Mouse (Mus musculus) intestine, postnatal 0 days (tissue): ENCODE results near the gene Cenpp. TPM values are rescaled to one million over a fixed set of nuclear protein-coding genes. Genes with fewer than 3 reads are reported as not detected.

Experiments used
- ATAC-seq: fragments of 200-750 bp; cut with Nextera tagmentation; 2 replicates; pipeline ENCODE4 v1.8.0; 2017; ENCODE audit warnings: mild to moderate bottlenecking, moderate TSS enrichment, moderate library complexity
- H3K27ac ChIP-seq: fragments of 300-500 bp; sonication (generic); 2 replicates; pipeline ENCODE4 v1.5.1; 2014; ENCODE audit warnings: mild to moderate bottlenecking, low read depth, low read length, moderate library complexity
- H3K27me3 ChIP-seq: fragments of 300-500 bp; sonication (generic); replicated peaks from 2 replicates; pipeline ENCODE4 v1.6.1; 2014; ENCODE audit warnings: low read length, mixed read lengths; ENCODE audit not compliant: control insufficient read depth, insufficient read depth
- H3K36me3 ChIP-seq: fragments of 300-500 bp; sonication (generic); 2 replicates; pipeline ENCODE4 v1.6.1; 2014; ENCODE audit warnings: mild to moderate bottlenecking, moderate library complexity; ENCODE audit not compliant: control insufficient read depth, insufficient read depth
- H3K4me1 ChIP-seq: fragments of 300-500 bp; sonication (generic); replicated peaks from 2 replicates; pipeline ENCODE4 v1.6.1; 2014; ENCODE audit warnings: antibody characterized with exemption, low read length, mixed read lengths; ENCODE audit not compliant: control insufficient read depth, insufficient read depth
- H3K4me2 ChIP-seq: fragments of 300-500 bp; sonication (generic); replicated peaks from 2 replicates; pipeline ENCODE4 v1.6.1; 2014; ENCODE audit warnings: low read depth, mild to moderate bottlenecking, moderate library complexity
- H3K4me3 ChIP-seq: fragments of 300-500 bp; sonication (generic); 2 replicates; pipeline ENCODE4 v1.5.1; 2014; ENCODE audit warnings: low read depth, low read length
- H3K9ac ChIP-seq: fragments of 300-500 bp; sonication (generic); 2 replicates; pipeline ENCODE4 v1.6.1; 2014; ENCODE audit warnings: mild to moderate bottlenecking, low read depth, low read length
- H3K9me3 ChIP-seq: fragments of 300-500 bp; sonication (generic); 2 replicates; pipeline ENCODE4 v1.6.1; 2016; ENCODE audit warnings: mixed run types; ENCODE audit not compliant: control insufficient read depth
- CTCF ChIP-seq: sonication (generic); IDR thresholded peaks from 2 replicates; pipeline ENCODE4 v1.5.1; 2016; ENCODE audit warnings: low read depth, mild to moderate bottlenecking, control low read depth, antibody characterized with exemption, moderate library complexity
- WGBS: fragments of 180-500 bp; shearing (Covaris S2); extraction: QIAGEN DNeasy Blood & Tissue Kit; methylation state at CpG from one replicate; pipeline ENCODE4 v1.1.7; 2014; 5-methylcytosine and 5-hydroxymethylcytosine counted together
- polyA plus RNA-seq: library from polyadenylated mRNA; unstranded; fragments of >200 nt; fragmentation: Nextera tagmentation; extraction: Ambion mirVana; gene quantifications from 2 replicates; pipeline ENCODE4 v1.2.1, GENCODE M21; 2015

Cenpp gene
- polyA plus RNA-seq, 1 experiment from 2014 or later, result 12.1 TPM

DNA sequence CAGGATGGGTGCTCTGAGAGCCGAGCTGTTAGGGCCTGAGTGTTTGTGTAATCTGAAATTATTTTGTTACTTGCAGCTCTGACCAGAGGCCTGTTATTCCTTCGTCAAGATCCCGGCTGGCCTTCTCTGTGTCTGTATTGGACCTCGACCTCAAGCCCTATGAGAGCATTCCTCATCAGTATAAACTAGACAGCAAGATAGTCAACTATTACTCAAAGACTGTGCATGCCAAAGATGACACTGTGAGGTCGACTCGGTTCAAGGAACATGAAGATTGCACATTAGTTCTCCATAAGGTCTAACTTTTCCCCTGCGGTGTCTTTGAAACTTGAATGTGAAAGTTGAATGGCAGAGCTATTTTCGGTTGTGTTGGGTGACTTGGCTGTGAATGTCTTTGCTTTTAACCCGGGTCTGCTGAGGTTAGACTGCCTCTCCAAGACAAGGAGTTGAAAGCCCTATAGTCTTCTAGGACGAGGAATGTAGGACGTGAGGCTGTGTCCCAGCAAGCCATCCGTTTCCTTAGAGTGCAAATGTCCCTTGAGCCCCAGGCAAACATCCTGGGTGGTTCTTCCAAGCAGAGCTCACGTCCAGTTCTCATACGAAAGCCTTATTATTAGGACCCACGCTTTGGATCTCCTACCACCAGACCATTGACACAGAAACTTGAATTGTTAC lies 191.0 kb downstream of the Cenpp start:
- Histone ChIP-seq H3K27me3 (no peaks in the 10 kb centered on the region), H3K9me3 (no peaks in the 10 kb centered on the region), H3K27ac (peak overlapping the region; percentile 16; the same call in 1 of the 2 replicates), H3K4me2 (no peak overlapping the region), H3K4me1 (no peaks in the 10 kb centered on the region), H3K36me3 (peaks cover 38% of the 10 kb centered on the region), H3K9ac (no peak overlapping the region), H3K4me3 (no peak overlapping the region)
- ATAC-seq, result no peak
- TF ChIP-seq CTCF, result no peak
- WGBS, result 83% methylated on average over 15 of the region's 15 CpGs

DNA sequence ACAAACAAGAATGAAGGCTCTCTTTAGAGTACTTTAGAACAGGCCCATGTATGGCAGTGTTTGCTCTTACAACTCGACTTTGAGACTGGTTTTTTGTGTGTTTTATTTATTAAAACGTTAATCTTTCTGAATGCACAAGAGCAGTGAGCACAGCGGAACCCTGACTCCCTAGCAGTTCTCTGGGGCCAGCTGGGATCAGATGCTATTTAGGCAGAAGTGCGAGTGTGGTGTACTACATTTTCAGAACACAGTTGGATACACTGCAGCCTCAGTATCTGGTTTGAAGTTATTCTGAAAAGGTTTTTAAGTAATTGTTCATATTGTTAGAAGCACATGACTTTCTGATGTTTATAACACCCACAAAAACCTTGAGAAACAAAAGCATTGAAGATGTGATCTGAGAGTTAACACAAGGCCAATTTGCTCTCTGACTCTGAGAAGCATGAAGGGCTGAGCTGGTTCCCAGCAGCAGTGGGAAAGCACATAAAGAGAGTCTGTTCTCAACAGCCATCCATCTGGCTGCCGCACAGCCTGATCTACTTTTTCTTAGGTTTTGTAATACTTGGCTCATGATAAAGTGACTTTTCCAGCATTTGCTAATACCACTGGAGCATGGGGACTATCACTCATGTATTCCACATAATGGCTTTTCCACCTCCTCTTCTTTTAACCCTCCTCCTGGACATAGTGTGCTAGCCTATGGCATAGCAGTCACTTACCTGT lies 191.7 kb downstream of the Cenpp start:
- no peak for TF ChIP-seq CTCF
- Histone ChIP-seq H3K36me3 (peaks cover 38% of the 10 kb centered on the region), H3K27ac (peak overlapping the region; percentile 16; the same call in 1 of the 2 replicates), H3K4me2 (no peak overlapping the region), H3K9ac (no peak overlapping the region), H3K9me3 (no peaks in the 10 kb centered on the region), H3K4me1 (no peaks in the 10 kb centered on the region), H3K4me3 (no peak overlapping the region), H3K27me3 (no peaks in the 10 kb centered on the region)
- no peak for ATAC-seq
- WGBS, result 64% methylated on average over 5 of the region's 5 CpGs

DNA sequence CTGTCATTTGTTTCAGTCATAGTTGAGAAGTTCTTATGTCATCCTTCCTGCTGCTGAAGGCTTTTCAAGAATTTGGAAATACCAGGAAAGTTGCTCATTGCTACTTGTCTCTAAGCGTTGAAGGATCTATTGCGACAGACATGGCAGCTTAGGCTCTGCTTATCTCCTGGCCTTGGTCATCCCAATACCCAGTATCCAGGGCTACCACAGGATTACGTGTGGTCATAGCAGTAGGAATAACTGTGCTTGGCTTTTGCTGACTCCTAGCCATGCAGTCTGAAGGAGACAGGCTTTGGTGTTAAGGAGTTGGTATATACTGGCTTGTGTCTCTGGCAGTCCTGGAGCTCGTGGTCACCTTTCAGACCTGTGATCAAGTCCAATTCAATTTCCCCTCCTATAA lies 192.3 kb downstream of the Cenpp start:
- Histone ChIP-seq H3K36me3 (peaks cover 34% of the 10 kb centered on the region), H3K27ac (peak overlapping the region; percentile 60), H3K27me3 (no peaks in the 10 kb centered on the region), H3K4me3 (no peak overlapping the region), H3K4me1 (no peaks in the 10 kb centered on the region), H3K9me3 (no peaks in the 10 kb centered on the region), H3K4me2 (no peak overlapping the region), H3K9ac (no peak overlapping the region)
- TF ChIP-seq CTCF, result no peak
- WGBS, result 77% methylated on average over 4 of the region's 4 CpGs
- ATAC-seq, result no peak

DNA sequence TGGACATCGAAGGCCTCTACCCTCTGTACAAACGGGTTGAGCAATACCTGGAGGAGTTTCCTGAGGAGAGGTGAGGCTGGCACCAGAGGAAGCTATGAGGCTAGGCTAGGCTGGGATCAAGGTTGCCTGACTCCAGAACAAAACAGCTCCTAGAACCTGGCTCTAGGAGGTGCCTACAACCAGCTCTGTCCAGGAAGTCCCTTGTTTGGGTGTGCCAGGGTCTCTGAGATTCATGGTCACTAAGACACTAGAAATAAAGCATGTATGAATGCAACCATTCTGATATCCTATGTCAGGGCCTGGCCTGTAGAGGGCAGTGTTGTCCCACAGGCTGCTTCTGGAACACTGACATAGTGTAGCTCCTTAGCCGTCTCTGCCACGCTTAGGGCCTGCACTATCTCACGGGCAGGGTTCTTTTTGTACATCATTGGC lies 203.3 kb downstream of the Cenpp start:
- Histone ChIP-seq H3K9ac (no peak overlapping the region), H3K36me3 (peaks cover 30% of the 10 kb centered on the region), H3K4me2 (no peak overlapping the region), H3K9me3 (no peaks in the 10 kb centered on the region), H3K27me3 (no peaks in the 10 kb centered on the region), H3K27ac (no peak overlapping the region), H3K4me3 (no peak overlapping the region), H3K4me1 (no peaks in the 10 kb centered on the region)
- 35% methylated on average over 5 of the region's 5 CpGs for WGBS
- TF ChIP-seq CTCF, result peak; percentile 99
- ATAC-seq, result peak; percentile 50; the same call in 1 of the 2 replicates

DNA sequence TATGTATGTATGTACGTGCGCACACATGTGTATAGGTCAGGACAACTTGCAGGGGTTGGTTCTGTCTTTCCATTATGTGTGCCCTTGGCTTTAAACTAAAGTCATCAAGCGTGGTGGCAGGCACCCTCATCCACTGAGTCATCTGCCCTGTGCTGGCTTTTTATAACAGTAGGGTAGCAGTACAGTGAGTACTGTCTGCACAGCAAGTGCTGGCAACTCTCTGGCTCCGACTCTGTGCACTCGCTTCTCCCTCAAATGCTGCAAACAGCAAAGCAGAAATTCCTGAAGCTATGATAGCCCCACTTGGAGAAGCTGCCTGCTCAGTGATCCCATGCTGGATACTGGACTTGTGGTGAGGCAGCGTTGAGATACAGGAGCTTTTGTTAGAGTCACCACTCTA lies 208.1 kb downstream of the Cenpp start:
- H3K27ac ChIP-seq, result no peak overlapping the region
- 95% methylated on average over 6 of the region's 6 CpGs for WGBS
- no peak overlapping the region for H3K9ac ChIP-seq
- H3K36me3 ChIP-seq, result peaks cover 27% of the 10 kb centered on the region
- H3K4me3 ChIP-seq, result no peak overlapping the region
- no peak for TF ChIP-seq CTCF
- H3K9me3 ChIP-seq, result no peaks in the 10 kb centered on the region
- no peak for ATAC-seq
- no peaks in the 10 kb centered on the region for H3K4me1 ChIP-seq
- H3K4me2 ChIP-seq, result no peak overlapping the region
- no peaks in the 10 kb centered on the region for H3K27me3 ChIP-seq

DNA sequence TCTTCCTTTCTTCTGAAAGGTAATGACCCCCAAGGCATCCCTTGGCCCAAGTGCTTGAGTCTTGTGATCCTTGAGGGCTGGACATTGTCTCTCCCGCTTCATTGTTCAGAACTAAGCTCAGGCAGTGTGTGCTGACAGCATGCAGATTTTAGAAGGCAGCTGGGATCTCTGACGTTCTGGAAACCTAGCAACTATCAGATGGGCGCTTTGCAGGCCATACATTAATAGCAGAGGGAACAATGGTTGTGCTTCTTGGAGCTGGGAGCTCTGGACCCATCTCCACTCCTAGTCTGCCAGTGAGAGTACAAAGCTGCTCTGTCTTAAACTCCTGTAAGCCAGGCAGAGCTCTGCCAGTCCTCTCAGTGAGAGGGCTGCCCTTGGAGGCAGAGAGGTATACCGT lies 216.4 kb downstream of the Cenpp start:
- H3K4me2 ChIP-seq, result no peak overlapping the region
- 72% methylated on average over 4 of the region's 4 CpGs for WGBS

More for the DNA sequence above, 216.4 kb downstream of the Cenpp start:
- Histone ChIP-seq H3K36me3 (peaks cover 42% of the 10 kb centered on the region), H3K27me3 (no peaks in the 10 kb centered on the region), H3K27ac (no peak overlapping the region), H3K9ac (no peak overlapping the region), H3K4me1 (no peaks in the 10 kb centered on the region), H3K4me3 (no peak overlapping the region), H3K9me3 (no peaks in the 10 kb centered on the region)
- no peak for ATAC-seq
- no peak for TF ChIP-seq CTCF
